Mouse (Mus musculus) kidney, adult 9 months (tissue): ENCODE measurements around the gene Apol7b.
"Not testable (repeated sequence)": the region's sequence is repeated elsewhere in the genome, so short reads cannot be mapped to it uniquely, and the experiment has no call there.

Experiments used
- DNase-seq: peaks from one replicate; pipeline ENCODE4 v3.0.0; 2022

Gene Apol7b

GRCm38 (mm10) chr15:77447392-77447791 lies at the start of gene Apol7b:
Apol7b (minus strand) TSS chr15:77447492.
- not testable (repeated sequence) for DNase-seq

- DNase-seq = not testable (repeated sequence)
These were observed 47.4 kb upstream of the Apol7b start for GRCm38 (mm10) chr15:77494694-77495093.

DNA sequence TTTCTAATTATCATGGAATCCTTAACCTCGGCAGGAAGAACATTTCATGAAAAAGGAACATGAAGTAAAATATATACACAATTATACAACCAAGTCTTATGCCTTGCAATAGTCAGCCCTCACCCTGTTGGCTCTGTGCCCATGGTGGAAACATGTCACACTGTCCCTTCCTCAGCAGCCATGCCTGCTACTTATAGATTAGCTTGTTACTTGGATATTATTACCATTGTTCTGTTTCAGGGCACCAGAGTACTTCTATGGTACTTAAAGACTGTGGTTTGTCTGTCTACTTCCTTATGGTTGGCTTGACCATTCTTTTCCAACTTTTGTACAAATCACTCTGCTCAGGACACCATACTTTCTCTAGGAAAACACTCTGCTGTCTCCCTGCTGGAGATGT lies 45.9 kb upstream of the Apol7b start:
- DNase-seq = not testable (repeated sequence)

DNA sequence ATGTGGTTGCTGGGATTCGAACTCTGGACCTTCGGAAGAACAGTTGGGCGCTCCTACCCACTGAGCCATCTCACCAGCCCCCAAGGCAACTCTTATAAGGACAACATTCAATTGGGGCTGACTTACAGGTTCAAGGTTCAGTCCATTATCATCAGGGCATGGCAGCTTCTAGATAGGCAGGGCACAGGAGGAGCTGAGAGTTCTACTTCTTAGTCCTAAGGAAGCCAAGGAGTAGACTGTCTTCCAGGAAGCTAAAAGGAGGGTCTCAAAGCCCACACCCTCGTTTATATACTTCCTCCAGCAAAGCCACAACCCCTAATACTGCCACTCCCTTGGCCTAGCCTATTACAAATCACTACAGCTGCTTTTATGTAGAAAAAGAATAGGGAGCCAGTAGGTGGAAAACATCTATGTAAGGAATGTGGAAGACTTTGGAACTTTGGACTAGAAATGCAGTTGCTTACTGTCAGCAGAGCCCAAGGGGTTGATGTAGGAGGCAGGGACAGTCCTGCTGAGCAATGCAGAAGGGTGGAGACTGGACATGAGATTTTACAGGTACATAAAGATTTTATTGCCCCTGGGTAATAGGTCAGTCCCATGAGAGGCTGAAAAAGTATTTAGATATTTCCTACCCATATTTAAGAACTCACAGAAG lies 35.0 kb upstream of the Apol7b start:
- DNase-seq = peak; percentile 19

DNA sequence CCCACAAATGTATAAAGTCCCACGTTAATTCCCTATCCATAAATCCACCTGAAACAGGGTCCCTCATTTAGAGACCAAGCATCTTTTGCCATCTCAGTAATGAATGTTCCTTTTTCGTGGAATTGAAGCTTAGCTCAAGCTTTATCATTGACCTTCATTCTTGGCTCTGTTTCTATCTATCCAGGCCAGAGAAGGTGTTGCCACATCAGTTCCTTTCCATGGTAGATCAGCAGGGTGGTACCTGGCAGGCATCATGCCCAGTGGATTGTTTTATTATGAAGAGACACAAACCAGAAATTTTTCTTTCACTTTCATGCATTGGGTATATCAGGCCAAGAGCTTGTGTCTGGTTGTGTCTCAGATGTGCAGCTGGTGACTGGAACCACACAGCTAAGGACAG lies 29.4 kb upstream of the Apol7b start, which contains the start of gene Apol10a:
Gene Apol10a (plus strand): TSS at position 355 of the 400 bp plus-strand sequence.
- not testable (repeated sequence) for DNase-seq

DNA sequence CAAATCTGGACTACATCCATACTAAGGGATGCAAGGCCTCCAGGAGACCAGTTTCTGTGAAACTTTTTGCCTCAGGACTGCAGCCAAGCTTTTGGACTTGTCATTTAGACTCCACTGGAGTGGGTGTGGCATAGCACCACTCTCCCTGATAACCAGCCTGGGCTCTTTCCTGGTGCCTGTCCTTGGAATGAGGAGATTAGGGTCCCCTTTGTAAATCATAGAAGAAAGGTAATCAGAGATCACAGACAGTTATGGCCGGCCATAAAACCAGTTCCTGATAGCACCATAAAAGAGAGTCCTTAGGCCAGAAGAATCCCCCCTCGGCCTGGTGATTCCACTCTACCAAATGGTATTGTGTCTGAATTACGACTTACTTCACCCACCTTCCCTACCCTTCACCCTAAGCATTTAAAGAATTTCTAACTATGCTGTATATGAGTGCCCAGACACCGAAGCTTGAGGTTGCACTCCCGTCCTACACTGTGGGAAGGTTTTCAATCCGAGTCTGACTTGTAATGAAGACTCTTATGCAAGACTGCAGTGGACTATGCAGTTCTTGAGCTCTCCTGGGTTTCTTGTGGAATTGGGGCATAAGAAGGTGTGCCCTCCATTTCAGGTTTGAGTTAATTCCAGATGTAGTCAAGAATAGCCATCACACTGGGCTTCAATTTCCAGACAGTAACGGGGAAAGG lies 27.6 kb upstream of the Apol7b start:
- DNase-seq = not testable (repeated sequence)

GRCm38 (mm10) chr15:77449927-77450326 lies 2.6 kb upstream of the Apol7b start:
- peak; percentile 17 for DNase-seq

- not testable (repeated sequence) for DNase-seq
These were observed 1.6 kb downstream of the Apol7b start for GRCm38 (mm10) chr15:77445668-77446067.

- DNase-seq = not testable (repeated sequence)
These were observed 2.5 kb downstream of the Apol7b start for GRCm38 (mm10) chr15:77444746-77445145.

GRCm38 (mm10) chr15:77428690-77429448 lies 18.4 kb downstream of the Apol7b start:
- not testable (repeated sequence) for DNase-seq

- not testable (repeated sequence) for DNase-seq
These were observed 24.4 kb downstream of the Apol7b start for GRCm38 (mm10) chr15:77422925-77423324.

- not testable (repeated sequence) for DNase-seq
These were observed 27.6 kb downstream of the Apol7b start for GRCm38 (mm10) chr15:77419657-77420056.

DNA sequence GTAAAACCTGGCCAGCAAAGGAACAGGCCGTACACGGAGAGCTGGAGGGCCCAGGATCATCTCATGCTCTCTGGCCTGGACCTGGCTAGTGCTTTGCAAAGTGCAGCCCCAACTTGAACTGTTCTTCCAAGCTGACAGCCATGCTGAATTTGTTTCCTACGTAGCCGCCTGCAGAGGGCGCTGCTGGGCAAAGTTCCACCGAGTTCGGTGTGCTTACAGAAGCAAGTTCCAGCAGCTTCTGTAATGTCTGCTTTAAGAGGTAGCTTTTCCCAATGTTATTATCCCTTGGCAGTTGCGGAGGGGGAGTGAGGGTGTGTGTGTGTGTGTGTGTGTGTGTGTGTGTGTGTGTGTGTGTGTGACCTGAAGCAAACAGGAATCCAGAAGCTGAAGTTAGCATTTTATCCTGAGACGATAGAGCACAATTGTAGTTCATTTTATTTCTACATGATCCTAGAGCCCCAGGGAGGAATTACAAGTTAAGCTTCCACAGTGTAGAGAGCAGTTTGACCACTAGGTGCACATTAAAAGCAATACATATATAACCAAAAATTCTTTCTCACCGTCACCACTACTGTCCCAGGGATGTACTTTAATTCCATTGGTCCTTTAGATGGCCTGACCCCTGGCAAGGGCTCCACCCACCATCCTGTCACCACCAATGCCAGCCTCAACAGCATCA lies 30.5 kb downstream of the Apol7b start:
- DNase-seq = not testable (repeated sequence)

DNA sequence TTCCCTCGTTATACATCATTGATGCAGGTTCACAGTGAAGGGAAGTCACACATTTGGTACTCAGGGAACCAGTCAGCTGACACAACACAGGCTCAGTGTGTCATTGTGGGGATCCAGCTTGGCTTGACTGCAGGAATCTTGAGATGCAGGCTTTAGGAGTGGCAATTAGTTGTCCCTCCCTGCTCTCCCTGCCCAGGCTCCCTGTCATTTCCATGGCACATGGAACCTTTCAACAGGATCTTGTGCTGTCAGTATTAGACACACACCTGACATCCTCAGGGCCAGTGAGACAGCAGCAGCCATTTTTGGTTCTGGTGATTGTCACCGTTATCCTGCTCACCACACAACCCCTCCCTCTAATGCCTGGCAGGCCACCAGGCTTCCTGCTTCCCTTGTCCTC lies 31.6 kb downstream of the Apol7b start:
- not testable (repeated sequence) for DNase-seq

DNA sequence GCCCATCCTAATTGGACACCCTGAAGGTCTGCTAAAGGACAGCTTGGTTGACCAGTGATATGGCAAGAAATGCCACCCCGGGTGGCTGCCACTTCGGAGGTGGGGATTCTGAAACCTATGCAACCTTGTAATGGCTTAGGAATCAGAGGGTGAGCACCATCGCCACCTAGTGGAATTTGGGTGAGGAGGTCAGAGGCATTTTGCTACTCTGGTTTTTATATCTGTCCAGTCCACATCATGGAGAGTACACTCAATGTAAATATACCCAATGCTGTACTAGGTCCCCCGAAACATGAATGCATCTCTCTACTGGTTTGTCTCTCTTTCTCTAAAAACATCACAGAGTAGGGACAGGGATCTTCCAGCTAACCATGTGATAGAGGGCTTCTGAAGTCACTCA lies 34.6 kb downstream of the Apol7b start:
- DNase-seq = peak; percentile 17

DNA sequence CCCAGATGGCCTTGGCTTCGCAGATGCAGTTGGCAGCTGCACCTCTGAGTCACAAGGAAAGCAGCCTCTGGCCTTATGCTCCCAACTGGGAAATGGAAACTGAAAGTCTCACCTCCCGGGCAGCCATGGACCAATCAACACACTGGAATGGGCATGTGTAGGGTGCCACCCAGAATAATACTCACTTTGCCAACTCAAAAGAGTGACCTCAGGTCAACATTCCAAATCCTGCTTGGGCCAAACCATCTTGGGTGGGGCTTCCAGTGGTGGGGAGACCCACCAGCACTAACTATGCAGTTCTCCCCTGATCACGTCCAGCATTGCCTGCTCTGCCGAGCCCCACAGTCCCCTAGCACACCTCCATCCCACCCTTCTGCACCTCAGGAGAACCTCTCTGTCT lies 36.3 kb downstream of the Apol7b start, which contains the start of gene Apol9a:
Gene Apol9a (minus strand): TSS at position 101 of the 400 bp plus-strand sequence.
- DNase-seq = not testable (repeated sequence)

- not testable (repeated sequence) for DNase-seq
These were observed 40.9 kb downstream of the Apol7b start for GRCm38 (mm10) chr15:77406370-77406769.

DNA sequence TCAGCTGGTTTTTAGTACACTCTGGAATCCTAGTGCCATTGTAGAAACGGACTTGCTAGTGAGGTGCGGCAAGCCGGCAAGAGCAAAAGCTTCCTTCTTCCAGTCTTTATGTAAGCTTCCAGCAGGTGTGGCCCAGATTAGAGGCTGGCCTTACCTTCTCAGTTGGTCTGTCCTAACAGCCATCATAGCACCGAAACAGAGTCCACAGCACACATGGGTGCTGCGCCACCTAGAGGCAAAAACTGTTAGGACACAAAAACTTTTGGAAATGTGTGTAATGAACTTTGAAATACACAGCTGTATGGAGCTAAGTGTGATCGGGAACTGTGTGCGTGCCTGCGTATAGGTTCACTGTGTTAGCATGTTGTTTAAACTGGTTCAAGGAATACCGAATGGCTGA lies 48.3 kb downstream of the Apol7b start, which contains the start of gene Apol7a:
Gene Apol7a (minus strand): TSS at position 84 of the 400 bp plus-strand sequence.
- DNase-seq = peak; percentile 28

- DNase-seq = not testable (repeated sequence)
These were observed 49.7 kb downstream of the Apol7b start for GRCm38 (mm10) chr15:77397450-77398132.

DNA sequence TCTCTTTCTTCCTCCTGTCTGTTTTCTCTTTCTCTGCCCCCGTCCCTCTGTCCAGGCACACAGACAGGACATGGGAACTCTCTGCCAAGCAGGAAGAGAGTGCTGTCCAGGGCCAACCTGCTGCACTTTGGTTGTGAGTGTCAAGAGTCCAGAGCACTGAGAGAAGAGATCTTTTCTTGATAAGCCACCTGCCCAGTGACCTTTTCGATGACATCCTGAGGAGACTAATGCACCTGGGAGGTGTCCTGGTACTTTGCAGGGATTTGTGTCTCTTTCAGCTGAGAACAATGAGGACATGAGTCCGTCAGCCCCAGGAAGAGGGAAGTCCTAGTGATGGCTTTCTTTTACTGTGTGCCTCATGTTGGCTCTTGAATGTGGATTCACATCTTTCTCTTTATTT lies 53.5 kb downstream of the Apol7b start:
- DNase-seq = not testable (repeated sequence)

GRCm38 (mm10) chr15:77387462-77387861 lies 59.8 kb downstream of the Apol7b start:
- peak; percentile 83 for DNase-seq
